In genomic region chr16:58444735-58445134, GRCm38 (mm10) we compare ENCODE assay signal across 13 mouse cellular contexts. TPM values are rescaled to one million over a fixed set of nuclear protein-coding genes. Genes with fewer than 3 reads are reported as not detected.
DNase-seq lines count a peak whose midpoint lies in the region; ATAC-seq and TF ChIP-seq lines count a peak whose summit lies in the region.
"Had no signal": no experiment of that assay in that cellular context is flagged by ENCODE, and none has a peak within 500 bp of the region (broad histone marks: within the 10 kb centered on the region; RNA-seq: fewer than 3 reads in every experiment).

No protein-coding gene starts in this region.

- H3K36me3 ChIP-seq in hindbrain, postnatal 0 days (ENCODE audit: insufficient read depth, low read length), result peaks cover 4% of the 10 kb centered on the region; the same call in 1 of the 2 replicates
- H3K36me3 ChIP-seq in hindbrain, embryonic 12.5 days, result 0 out of 2 replicates have a peak, but pooled peaks cover 9% of the 10 kb centered on the region
- H3K36me3 ChIP-seq in thymus, adult 2 months (ENCODE audit: control insufficient read depth, insufficient read depth, low read length), result no peaks in the 10 kb centered on the region

- TF ChIP-seq CTCF in hindbrain, postnatal 0 days (IDR thresholded peaks at IDR 0.05; ENCODE audit: low read depth), result peak; percentile 63
- no peak for TF ChIP-seq CTCF in thymus, adult 2 months (IDR thresholded peaks at IDR 0.05; ENCODE audit: borderline replicate concordance, control insufficient read depth, extremely low read depth, insufficient read depth, low read length, poor library complexity)

- H3K4me1 ChIP-seq in hindbrain, postnatal 0 days (ENCODE audit: insufficient read depth, low read length), result no peaks in the 10 kb centered on the region
- no peaks in the 10 kb centered on the region for H3K4me1 ChIP-seq in hindbrain, embryonic 12.5 days
- no peaks in the 10 kb centered on the region for H3K4me1 ChIP-seq in thymus, adult 2 months (replicated peaks; ENCODE audit: control insufficient read depth, insufficient read depth, low read length)
- H3K4me1 ChIP-seq: forebrain, embryonic 15.5 days; hindbrain, embryonic 15.5 days had no signal

- DNase-seq in hindbrain, postnatal 0 days (ENCODE audit: low spot score), result peak; percentile 46
- DNase-seq in retina, embryonic 14.5 days (ENCODE audit: low spot score), result peak; percentile 27
- no peak for DNase-seq in retina, postnatal 1 day
- DNase-seq in adrenal gland, postnatal 10 days, result no peak
- no peak for DNase-seq in thymus, adult 2 months
- DNase-seq: kidney, postnatal 4 days; lung, adult 18-20 months; spleen, adult 18-20 months had no signal

- 73% methylated on average over 6 of the region's 6 CpGs for WGBS in hindbrain, postnatal 0 days
- WGBS in hindbrain, embryonic 12.5 days, result 73% methylated on average over 6 of the region's 6 CpGs
- WGBS in thymus, adult 2 months, result 59% methylated on average over 6 of the region's 6 CpGs

- TF ChIP-seq POLR2A in thymus, adult 2 months (IDR thresholded peaks at IDR 0.05; ENCODE audit: control insufficient read depth, extremely low read depth, insufficient read depth, low read length, poor library complexity), result no peak

- H3K4me3 ChIP-seq in hindbrain, postnatal 0 days (ENCODE audit: low read length), result no peak overlapping the region
- H3K4me3 ChIP-seq in hindbrain, embryonic 12.5 days, result no peak overlapping the region
- no peak overlapping the region for H3K4me3 ChIP-seq in thymus, adult 2 months (ENCODE audit: control insufficient read depth, insufficient read depth, low read length)
- H3K4me3 ChIP-seq: forebrain, embryonic 15.5 days; hindbrain, embryonic 15.5 days had no signal

- no peak for ATAC-seq in hindbrain, postnatal 0 days
- no peak for ATAC-seq in hindbrain, embryonic 12.5 days (ENCODE audit: low FRiP score)
- ATAC-seq in granulocyte monocyte progenitor cell, adult 5-6 weeks (replicated peaks; ENCODE audit: poor library complexity, severe bottlenecking), result peak; percentile 46; the same call in 1 of the 2 replicates
- ATAC-seq: forebrain, embryonic 15.5 days had no signal

- no peaks in the 10 kb centered on the region for H3K9me3 ChIP-seq in hindbrain, postnatal 0 days (ENCODE audit: low read length)
- no peaks in the 10 kb centered on the region for H3K9me3 ChIP-seq in hindbrain, embryonic 12.5 days (replicated peaks)
- H3K9me3 ChIP-seq: forebrain, embryonic 15.5 days; hindbrain, embryonic 15.5 days had no signal

- H3K9ac ChIP-seq in hindbrain, postnatal 0 days (replicated peaks; ENCODE audit: low read length), result no peak overlapping the region
- no peak overlapping the region for H3K9ac ChIP-seq in hindbrain, embryonic 12.5 days
- H3K9ac ChIP-seq: forebrain, embryonic 15.5 days; hindbrain, embryonic 15.5 days had no signal

- H3K27me3 ChIP-seq in hindbrain, postnatal 0 days (ENCODE audit: insufficient read depth, low read length), result no peaks in the 10 kb centered on the region
- no peaks in the 10 kb centered on the region for H3K27me3 ChIP-seq in hindbrain, embryonic 12.5 days
- no peaks in the 10 kb centered on the region for H3K27me3 ChIP-seq in thymus, adult 2 months (ENCODE audit: control insufficient read depth, insufficient read depth, low read length)
- H3K27me3 ChIP-seq: forebrain, embryonic 15.5 days; hindbrain, embryonic 15.5 days had no signal

- H3K27ac ChIP-seq in hindbrain, postnatal 0 days, result no peak overlapping the region
- H3K27ac ChIP-seq in hindbrain, embryonic 12.5 days, result no peak overlapping the region
- no peak overlapping the region for H3K27ac ChIP-seq in thymus, adult 2 months (ENCODE audit: control insufficient read depth, insufficient read depth, low read length)
- H3K27ac ChIP-seq: forebrain, embryonic 15.5 days; hindbrain, embryonic 15.5 days had no signal

- no peak overlapping the region for H3K4me2 ChIP-seq in hindbrain, postnatal 0 days (ENCODE audit: low read depth, low read length)
- H3K4me2 ChIP-seq in hindbrain, embryonic 12.5 days (replicated peaks), result no peak overlapping the region
- H3K4me2 ChIP-seq: forebrain, embryonic 15.5 days; heart, embryonic 11.5 days; hindbrain, embryonic 15.5 days had no signal

RNA-seq across cellular contexts. Expression of gene Dcbld2, which starts 36.5 kb away (rescaled TPM):
- total RNA-seq in hindbrain, postnatal 0 days (2014; rRNA removed), result 28.9 and 37.1 TPM in 2 replicates
- polyA plus RNA-seq in hindbrain, postnatal 0 days (2015; fragmentation: Nextera tagmentation; extraction: Ambion mirVana), result 3.7 and 4.4 TPM in 2 replicates
- polyA plus RNA-seq in hindbrain, embryonic 12.5 days (2016; fragmentation: Nextera tagmentation; extraction: Ambion mirVana), result 10.2 and 12.9 TPM in 2 replicates
- 0.73 and 1.7 TPM in 2 replicates for total RNA-seq in granulocyte monocyte progenitor cell, adult 5-6 weeks (2014; fragmentation: Nextera tagmentation)
- total RNA-seq in granulocyte monocyte progenitor cell, adult 5-6 weeks (2017), result 0.09 TPM in 1 of 2 replicates, not detected in the other
- 10 to 100 TPM; 11.2 to 11.6 TPM for total RNA-seq in adrenal gland, postnatal 10 days (2021)
- 2.8 and 3.4 TPM in 2 replicates for polyA plus RNA-seq in thymus, adult 2 months (2012; rRNA removed)

Comparison
In these comparisons a context has a peak if more than half of its experiments do, and no peak if none do; other contexts are left out.
1. DNase-seq: peak in hindbrain, postnatal 0 days (single experiment) and retina, embryonic 14.5 days (single experiment); none in retina, postnatal 1 day (single experiment), adrenal gland, postnatal 10 days (single experiment) and thymus, adult 2 months (single experiment).
2. RNA of gene Dcbld2, which starts 36.5 kb away (total RNA-seq): 28.9 to 37.1 TPM in hindbrain, postnatal 0 days and 11.2 to 11.6 TPM in adrenal gland, postnatal 10 days; 0.09 to 1.7 TPM in granulocyte monocyte progenitor cell, adult 5-6 weeks; every median in the first group is over 4 times any median in the second.